Mouse (Mus musculus) cerebellum, postnatal 14 days (tissue): ENCODE measurements around the gene Mettl16.

Source experiments
- DNase-seq, 2 experiments: peaks; one replicate each; pipeline ENCODE4 v3.0.0; 2021; ENCODE audit warnings: mixed read lengths in 2 of 2

The Mettl16 gene

DNA sequence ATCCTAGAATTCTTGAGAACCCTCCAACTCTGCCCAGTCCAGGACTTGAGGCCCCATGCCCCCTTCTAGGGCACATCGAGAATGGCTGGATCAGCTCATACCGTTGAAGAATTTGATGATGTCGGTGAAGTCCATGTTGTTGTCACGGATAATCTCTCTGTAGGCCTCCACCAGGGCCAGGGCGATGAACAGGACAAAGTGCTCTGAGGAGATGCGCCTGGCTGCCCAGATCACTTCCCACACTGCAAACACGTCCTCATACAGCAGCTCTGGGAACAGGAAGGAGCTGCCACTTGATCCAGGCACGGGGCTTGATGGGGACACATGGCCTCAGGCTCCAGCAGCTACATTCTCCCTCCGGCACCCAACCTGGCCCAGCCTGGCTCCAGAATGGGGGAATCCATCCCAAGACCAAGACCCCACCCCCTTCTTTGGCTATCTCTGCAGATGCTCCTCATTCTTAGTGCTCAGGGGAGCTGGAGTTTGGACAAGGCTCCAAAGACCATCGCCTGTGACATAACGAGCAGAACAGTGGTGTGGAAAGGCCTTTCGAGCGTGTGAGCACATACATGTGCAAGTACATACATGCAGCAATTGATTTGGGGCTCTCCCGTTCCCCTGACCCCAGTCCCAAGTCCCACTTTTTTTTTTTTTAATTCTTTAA lies 80.5 kb downstream of the Mettl16 start:
- DNase-seq, result no peak

DNA sequence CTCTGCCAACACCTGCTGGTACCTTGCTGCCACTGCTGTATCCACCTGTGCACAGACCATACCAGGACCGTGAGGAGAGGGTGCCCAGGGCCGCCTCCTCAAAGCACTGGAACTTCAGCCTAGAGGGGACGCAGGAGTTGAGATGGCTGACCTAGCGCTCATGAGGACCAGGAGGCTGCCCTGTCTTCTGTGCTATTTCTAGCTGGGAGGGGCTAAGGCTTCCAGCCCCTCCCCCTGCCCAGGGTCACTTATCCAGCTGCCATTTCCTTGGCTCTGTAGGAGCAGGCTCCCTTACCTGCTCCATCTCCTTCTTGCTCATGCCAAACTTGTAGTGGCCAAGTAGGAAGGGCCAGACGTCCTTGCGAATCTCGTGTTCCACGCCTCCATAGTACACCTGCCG lies 87.1 kb downstream of the Mettl16 start:
- no peak for DNase-seq

- no peak for DNase-seq
These were observed 91.5 kb downstream of the Mettl16 start for GRCm38 (mm10) chr11:74862129-74862528.

DNA sequence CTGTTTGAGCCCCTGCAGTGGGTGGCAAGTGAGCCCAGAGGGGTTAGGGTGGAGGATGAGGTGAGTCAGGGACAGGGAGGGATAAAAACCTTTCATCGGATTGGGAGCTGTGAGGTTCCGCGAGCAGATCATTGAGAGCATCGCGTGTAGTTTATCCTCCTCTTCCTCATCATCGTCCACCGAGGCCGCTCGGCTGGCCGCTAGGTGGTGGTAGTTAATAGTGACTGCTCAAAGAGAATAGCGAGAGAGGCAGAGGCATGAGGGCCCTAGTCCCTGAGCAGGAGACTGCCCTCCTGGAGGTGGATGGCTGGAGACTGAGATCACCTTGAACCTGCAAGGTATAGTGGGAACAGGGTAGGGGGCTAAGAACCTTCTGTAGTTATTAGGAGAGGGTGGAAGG lies 92.8 kb downstream of the Mettl16 start:
- peak; percentile 73 for DNase-seq

- no peak for DNase-seq
These were observed 93.8 kb downstream of the Mettl16 start for GRCm38 (mm10) chr11:74864421-74864820.

GRCm38 (mm10) chr11:74865252-74865651 lies 94.6 kb downstream of the Mettl16 start:
- no peak for DNase-seq

GRCm38 (mm10) chr11:74866640-74867039 lies 96.0 kb downstream of the Mettl16 start:
- peak; percentile 95 to 96 for DNase-seq

GRCm38 (mm10) chr11:74867181-74867580 lies 96.6 kb downstream of the Mettl16 start:
- DNase-seq, result peak; percentile 97 to 98

- DNase-seq, result peak; percentile 76 to 78
These were observed 97.6 kb downstream of the Mettl16 start for GRCm38 (mm10) chr11:74868046-74868760.

DNA sequence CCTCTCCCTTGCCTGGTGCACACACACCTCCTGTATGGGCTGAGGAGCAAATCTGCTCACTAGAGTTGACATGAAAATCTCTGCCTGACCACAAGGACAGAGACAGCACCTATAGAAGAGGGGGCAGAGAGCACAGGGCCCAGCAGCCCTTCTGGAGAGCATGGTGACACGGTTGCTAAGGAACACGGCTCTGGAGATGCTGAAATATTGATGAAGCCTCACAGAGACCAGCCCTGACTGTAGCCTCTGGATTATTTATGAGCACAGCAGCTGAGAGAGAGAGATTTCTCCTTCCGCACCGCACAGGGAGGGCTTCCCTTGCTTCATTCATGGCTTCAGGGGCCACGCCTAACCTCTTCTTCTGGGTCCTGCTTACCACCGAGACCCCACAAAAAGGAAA lies 99.0 kb downstream of the Mettl16 start:
- no peak for DNase-seq

DNA sequence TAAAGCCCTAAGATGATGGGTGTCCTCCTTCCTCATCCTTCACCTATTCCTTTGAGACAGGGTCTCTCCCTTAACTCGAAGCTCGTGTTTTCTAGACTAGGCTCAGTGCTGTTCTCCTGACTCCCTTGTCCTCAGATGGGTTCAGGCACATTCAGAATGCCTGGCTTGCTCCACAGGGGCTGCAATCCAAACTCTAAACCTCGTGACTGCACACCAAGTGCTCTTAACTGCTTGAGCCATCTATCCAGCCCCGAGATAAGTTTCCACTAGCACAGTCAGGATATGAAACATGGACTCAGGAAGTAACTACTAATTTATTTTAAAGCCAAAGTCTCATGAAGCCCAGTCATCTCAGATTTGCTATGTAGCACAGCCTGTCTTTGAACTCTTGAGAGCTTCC lies 99.9 kb downstream of the Mettl16 start:
- no peak for DNase-seq

DNA sequence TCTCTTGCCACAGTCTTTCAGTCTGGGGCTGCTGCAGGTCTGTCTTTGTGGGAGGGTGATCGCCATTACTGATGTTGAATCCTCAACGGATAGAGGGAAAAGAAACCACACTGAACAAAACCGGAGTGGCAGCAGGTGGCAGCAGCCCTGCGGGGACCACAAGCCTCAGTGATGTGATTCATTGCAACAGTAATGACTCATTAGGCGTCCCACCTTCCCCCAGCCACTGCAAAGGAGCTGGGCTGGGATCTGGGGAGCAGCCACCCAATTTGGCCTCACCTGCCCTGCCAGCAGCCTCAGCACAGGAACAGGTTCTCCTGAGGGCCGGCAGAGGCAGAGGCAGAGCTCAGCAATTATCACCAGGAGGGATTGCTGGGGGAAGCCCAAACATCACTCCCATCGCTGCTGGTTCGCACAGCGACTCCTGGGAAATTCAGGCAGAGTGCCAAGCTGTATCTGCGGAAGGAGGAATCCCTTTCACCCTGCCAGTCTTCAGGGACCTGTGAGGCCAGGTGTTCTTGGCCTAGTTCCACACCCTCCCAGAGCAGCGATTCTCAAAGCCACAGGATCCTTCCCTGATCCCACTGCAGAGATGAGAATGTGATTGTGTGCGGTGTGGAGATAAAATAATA lies 100.5 kb downstream of the Mettl16 start:
- peak in 1 of 2 experiments; percentile 53 for DNase-seq

DNA sequence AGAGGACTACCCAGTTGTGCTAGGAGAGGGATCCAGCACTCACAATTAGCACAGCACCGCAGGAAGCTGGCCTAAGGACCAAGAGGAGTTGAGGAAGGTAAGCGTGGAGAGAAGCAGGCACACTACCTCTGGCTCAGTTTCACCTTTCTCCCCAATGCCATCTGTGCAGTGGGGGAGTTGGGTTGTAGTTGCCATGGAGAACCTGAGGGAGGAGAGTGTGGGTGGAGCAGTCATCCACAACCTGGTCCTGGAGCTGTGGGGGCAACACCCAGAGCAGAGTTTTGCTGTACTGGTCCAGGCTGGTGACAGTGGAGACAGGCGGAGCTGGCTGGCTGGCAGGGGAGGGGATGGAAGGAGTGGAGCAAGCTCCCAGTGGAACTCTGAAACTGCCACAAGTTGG lies 104.0 kb downstream of the Mettl16 start:
- peak; percentile 54 to 65 for DNase-seq

GRCm38 (mm10) chr11:74876801-74877200 lies 106.2 kb downstream of the Mettl16 start:
- peak; percentile 86 for DNase-seq
